24 mouse cellular contexts compared by ENCODE assay signal in the genomic region with DNA sequence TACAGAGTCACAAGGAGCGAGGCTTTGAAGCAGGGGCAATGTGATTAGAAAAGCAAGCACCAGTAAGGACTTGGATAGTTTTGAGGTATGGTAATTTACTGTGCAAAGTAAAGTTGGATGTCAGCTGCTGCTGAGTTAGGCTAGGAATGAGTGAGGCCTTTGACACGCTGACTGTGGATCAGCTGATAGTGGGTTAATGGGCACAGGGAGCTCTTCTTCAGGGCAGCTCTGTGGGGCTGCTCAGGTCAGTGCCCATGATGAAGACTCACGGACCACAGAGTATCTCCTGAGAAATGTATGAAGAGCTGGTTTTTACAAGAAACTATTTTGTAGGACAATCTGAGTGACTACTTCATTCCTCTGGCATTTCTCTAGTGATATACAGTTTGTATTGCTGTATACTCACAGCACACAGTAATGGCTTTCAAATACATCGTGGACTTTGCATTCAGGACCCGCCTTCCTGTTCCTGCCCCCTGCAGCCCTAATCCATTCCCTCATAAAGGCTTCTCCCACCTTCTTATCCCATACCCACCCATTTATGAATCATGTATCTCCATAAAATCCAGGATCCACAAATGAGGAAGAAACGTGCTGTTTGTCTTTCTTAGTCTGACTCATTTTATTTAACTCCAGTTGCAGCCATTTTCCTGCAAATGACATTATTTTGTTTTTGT. TPM values are rescaled to one million over a fixed set of nuclear protein-coding genes. Genes with fewer than 3 reads are reported as not detected.
"Had no signal": no experiment of that assay in that cellular context is flagged by ENCODE, and none has a peak within 500 bp of the region (broad histone marks: within the 10 kb centered on the region; RNA-seq: fewer than 3 reads in every experiment).

No protein-coding gene starts in this region.

- H3K27ac ChIP-seq: midbrain, embryonic 10.5 days; midbrain, embryonic 12.5 days; neural tube, embryonic 12.5 days had no signal

- H3K27me3 ChIP-seq: midbrain, embryonic 12.5 days; neural tube, embryonic 12.5 days had no signal

- ATAC-seq: midbrain, embryonic 16.5 days had no signal

- H3K9me3 ChIP-seq: midbrain, embryonic 10.5 days; midbrain, embryonic 12.5 days; neural tube, embryonic 12.5 days had no signal

- H3K4me3 ChIP-seq: midbrain, embryonic 10.5 days; midbrain, embryonic 12.5 days; myocyte; neural tube, embryonic 12.5 days had no signal

- H3K4me2 ChIP-seq: lung, embryonic 14.5 days; midbrain, embryonic 12.5 days; neural tube, embryonic 12.5 days had no signal

- H3K9ac ChIP-seq: lung, embryonic 14.5 days; midbrain, embryonic 12.5 days; neural tube, embryonic 12.5 days had no signal

- DNase-seq: lung, adult 18-20 months; lung, embryonic 14.5 days; lung, postnatal 10 days; lung, postnatal 4 days; midbrain, embryonic 14.5 days; right cerebral cortex, postnatal 14 days; spleen, adult 18-20 months; thymus, adult 2 months; thymus, postnatal 25 days; thymus, postnatal 4 days had no signal

- H3K4me1 ChIP-seq: midbrain, embryonic 10.5 days; midbrain, embryonic 12.5 days; neural tube, embryonic 12.5 days had no signal

- H3K36me3 ChIP-seq: midbrain, embryonic 10.5 days; midbrain, embryonic 12.5 days; neural tube, embryonic 12.5 days had no signal

RNA-seq across cellular contexts. Expression of gene Txndc8, which starts 35.2 kb away (rescaled TPM):
- total RNA-seq: megakaryocyte, adult 5-6 weeks; megakaryocyte-erythroid progenitor cell, adult 5-6 weeks; neutrophil, adult 5-6 weeks had no signal
- polyA plus RNA-seq: liver, embryonic 16.5 days; lung, embryonic 14.5 days; lung, embryonic 16.5 days; midbrain, embryonic 10.5 days; midbrain, embryonic 12.5 days; midbrain, embryonic 14.5 days; midbrain, embryonic 16.5 days; myocyte; neural tube, embryonic 12.5 days; neural tube, embryonic 14.5 days; stomach, embryonic 14.5 days; stomach, embryonic 16.5 days; thymus, adult 2 months; urinary bladder, adult 2 months had no signal

RNA-seq across cellular contexts. Expression of gene D630039A03Rik, which starts 57.6 kb away (rescaled TPM):
- total RNA-seq: megakaryocyte-erythroid progenitor cell, adult 5-6 weeks; neutrophil, adult 5-6 weeks had no signal
- polyA plus RNA-seq: midbrain, embryonic 16.5 days had no signal
